Mouse (Mus musculus): ENCODE results near the gene Trim69. TPM values are rescaled to one million over a fixed set of nuclear protein-coding genes. Genes with fewer than 3 reads are reported as not detected.

Gene Trim69
- polyA plus RNA-seq (2015; fragmentation: Nextera tagmentation; extraction: Ambion mirVana): not detected in 2 replicates

DNA sequence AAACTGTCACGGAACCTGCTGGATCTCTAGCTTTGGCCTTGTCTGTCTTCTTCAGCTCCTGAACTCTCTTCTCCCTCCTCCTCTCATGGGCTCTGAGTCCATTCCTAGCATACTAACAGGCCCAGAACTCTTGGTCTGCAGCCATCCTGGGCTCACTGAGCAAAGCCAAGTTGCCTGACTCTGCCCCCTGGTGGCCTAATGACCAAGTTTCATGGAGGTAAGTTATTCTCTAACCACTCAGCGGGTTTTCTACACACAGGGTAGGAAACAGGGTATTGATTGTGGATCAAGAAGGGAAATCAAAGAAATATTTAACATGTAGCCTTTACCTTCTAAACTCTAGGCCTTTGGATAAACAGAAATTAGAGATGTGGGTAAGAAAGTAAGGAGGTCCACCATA lies at the start of gene Trim69:
TSS of gene Trim69 (plus strand) at position 21 of the 400 bp plus-strand sequence.
- H3K36me3 ChIP-seq: no peaks in the 10 kb centered on the region
- 0 out of 2 replicates have a peak, but pooled peaks have one; percentile 43 for ATAC-seq (replicated peaks)
- no peak within 1 kb of the TSS for H3K9ac ChIP-seq (replicated peaks)
- no peaks in the 10 kb centered on the region for H3K4me1 ChIP-seq
- H3K27ac ChIP-seq (replicated peaks): no peak within 1 kb of the TSS
- H3K4me2 ChIP-seq (replicated peaks): no peak within 1 kb of the TSS
- no peaks in the 10 kb centered on the region for H3K27me3 ChIP-seq
- no peaks in the 10 kb centered on the region for H3K9me3 ChIP-seq
- 41% methylated on average over 2 of the region's 2 CpGs for WGBS
- no peak within 1 kb of the TSS for H3K4me3 ChIP-seq

DNA sequence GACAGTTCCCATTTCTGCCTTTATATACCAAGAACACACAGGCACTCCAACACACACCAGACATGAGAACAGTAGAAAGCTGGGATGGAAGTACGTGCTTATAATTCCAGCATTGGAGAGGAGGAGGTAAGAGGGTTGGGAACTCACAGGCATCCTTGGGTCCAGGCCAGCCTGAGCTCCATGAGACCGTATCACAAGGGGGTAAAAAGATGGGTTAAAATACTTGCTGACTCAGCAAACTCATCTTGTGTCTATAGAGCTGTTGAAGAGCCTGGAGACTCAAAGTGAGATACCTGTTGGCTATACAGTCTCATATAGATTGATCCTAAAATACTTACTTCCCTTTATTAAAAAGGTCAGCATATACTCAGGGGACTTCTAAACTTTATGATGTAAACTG lies 43.6 kb upstream of the Trim69 start:
- Histone ChIP-seq H3K9me3 (no peaks in the 10 kb centered on the region), H3K27ac (replicated peaks) (no peak overlapping the region), H3K4me2 (replicated peaks) (peak overlapping the region; percentile 65), H3K9ac (replicated peaks) (no peak overlapping the region), H3K4me3 (no peak overlapping the region), H3K27me3 (no peaks in the 10 kb centered on the region), H3K4me1 (peaks cover 16% of the 10 kb centered on the region), H3K36me3 (peaks cover 6% of the 10 kb centered on the region; the same call in 1 of the 2 replicates)
- WGBS: 91% methylated on average over 2 of the region's 2 CpGs
- ATAC-seq (replicated peaks): no peak

DNA sequence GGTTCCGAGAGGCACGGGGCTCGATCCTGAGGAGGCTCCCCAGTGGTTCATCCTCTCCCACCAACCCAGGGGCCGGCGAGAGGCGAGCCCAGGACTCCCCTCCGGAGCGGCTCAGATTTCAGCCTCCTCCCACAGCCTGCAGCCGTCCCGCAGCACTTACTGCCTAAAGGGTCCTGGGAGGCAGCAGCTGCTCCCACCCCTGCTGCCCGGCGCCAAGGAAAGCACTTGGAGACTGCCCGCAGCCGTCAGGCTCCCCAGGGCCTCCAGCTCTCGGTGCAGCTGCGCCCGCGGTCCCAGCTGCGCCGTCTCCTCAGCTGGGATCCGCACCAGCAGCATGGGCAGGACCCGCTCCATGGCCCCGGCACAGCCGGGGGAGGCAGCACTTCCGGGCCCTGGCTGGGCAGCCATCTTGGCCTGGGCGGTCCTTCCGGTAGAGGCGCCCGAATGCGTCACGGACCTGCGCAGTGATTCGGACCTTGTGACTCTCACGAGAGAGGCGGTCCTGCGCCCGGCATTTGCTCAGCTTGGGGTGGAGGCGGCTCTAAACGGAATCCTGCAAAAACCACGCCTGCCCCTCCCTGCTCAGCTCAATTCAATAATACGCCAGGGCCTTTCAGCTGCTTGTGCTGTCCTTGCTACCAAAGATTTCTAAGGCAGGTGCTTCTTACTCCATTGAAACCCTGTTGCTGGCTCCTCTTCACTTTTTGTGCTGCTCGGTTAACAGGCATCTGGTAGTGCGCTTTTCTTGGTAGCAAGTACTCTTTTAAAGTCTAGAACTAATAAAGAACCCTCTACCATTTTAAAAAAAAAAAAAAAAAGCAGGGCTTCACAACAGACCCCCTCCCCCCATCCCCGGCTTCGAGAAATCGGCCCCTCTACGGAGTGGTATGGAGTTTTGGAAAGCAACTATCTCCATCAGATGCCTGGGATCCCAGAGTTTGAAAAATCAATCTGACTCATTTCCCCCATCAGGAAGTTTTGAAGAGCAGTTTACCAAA lies 42.2 kb upstream of the Trim69 start, which contains the start of gene Spg11:
TSS of gene Spg11 (minus strand) at position 426 of the 998 bp plus-strand sequence.
- peak within 1 kb of the TSS; percentile 100 for H3K4me3 ChIP-seq
- H3K9ac ChIP-seq (replicated peaks): peak within 1 kb of the TSS; percentile 100
- peaks cover 3% of the 10 kb centered on the region; the same call in 1 of the 2 replicates for H3K36me3 ChIP-seq
- H3K27ac ChIP-seq (replicated peaks): peak within 1 kb of the TSS; percentile 98
- H3K4me1 ChIP-seq: peaks cover 16% of the 10 kb centered on the region
- peak within 1 kb of the TSS; percentile 65 for H3K4me2 ChIP-seq (replicated peaks)
- H3K27me3 ChIP-seq: no peaks in the 10 kb centered on the region
- ATAC-seq (replicated peaks): peak; percentile 100
- under 1% methylated on average over 47 of the region's 47 CpGs for WGBS
- H3K9me3 ChIP-seq: no peaks in the 10 kb centered on the region

DNA sequence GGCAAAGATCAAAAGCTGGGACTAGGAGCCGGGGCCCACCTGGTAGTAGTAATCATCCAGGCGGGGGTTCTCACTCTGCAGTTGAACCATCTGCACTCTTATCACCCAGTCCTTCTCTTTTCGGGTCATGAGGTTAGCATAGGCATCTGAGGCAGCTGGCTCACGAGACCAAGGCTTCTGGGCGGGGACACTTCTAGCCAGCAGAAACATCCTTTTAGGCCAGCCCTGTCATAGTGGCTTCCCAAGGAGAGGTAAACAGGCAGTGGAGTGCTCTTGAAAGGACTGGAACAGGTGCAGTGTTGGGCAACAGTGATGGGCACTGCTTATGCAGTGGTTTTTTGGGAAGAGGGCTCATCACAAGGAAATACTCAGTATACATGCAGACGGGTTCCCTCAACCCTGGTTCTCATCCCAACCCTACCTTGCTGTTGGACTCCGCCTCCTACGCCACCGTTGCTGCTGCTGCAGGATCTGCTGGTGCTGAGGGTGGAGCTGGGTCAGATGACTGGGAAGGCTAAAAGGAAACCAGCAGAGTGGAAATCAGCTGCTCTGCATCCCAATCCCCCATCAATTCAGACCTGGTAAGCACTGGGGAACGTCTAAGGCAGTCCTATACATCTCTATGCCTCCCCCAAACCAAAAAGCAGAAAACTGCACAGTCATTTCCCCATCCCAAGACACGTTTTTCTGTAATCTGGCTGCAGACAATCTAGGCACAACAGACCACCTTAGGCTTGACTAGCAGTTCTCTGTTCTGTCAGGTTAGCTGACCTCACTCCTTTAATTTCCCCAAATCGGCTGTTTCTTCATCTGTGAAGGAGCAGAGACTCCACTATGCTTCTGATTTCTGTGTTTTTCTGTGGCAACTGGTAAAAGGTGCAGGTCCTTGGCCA lies 34.6 kb upstream of the Trim69 start:
- Histone ChIP-seq H3K27me3 (no peaks in the 10 kb centered on the region), H3K4me1 (no peaks in the 10 kb centered on the region), H3K4me3 (no peak overlapping the region), H3K36me3 (no peaks in the 10 kb centered on the region), H3K27ac (replicated peaks) (no peak overlapping the region), H3K9ac (replicated peaks) (no peak overlapping the region), H3K9me3 (no peaks in the 10 kb centered on the region), H3K4me2 (replicated peaks) (no peak overlapping the region)
- 58% methylated on average over 12 of the region's 12 CpGs for WGBS
- ATAC-seq (replicated peaks): no peak

DNA sequence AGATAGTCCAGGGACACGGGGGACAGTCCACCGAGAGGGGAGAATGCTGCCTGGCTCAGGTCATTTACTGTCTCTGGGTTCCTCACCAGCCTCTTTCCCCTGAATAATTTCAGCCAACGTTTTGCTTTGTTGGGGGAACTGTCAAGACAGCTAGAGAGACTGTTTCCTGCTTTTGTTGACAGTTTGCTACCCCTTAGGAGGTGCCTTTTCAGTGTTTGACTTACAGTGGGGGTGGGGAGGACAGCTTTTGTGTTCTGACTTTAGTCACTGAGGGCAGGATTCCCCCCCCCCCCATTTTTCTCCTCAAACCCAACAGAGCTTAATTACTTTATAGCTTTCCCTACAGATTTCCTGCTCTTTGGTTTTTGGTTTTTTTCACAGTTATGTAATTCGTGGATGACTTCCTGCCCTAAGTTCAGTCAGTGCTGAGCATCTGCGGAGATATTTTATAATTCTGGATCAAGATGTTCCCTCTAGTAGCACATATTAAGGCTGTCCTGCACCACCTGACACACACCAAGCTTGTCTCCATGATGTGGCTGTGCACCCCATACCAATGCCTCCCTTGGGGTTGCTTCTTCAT lies 33.6 kb upstream of the Trim69 start:
- no peaks in the 10 kb centered on the region for H3K9me3 ChIP-seq
- H3K4me2 ChIP-seq (replicated peaks): no peak overlapping the region
- H3K9ac ChIP-seq (replicated peaks): no peak overlapping the region
- no peaks in the 10 kb centered on the region for H3K27me3 ChIP-seq
- no peaks in the 10 kb centered on the region for H3K36me3 ChIP-seq
- ATAC-seq (replicated peaks): no peak
- H3K4me1 ChIP-seq: no peaks in the 10 kb centered on the region
- H3K27ac ChIP-seq (replicated peaks): no peak overlapping the region
- 44% methylated on average over 5 of the region's 5 CpGs for WGBS
- H3K4me3 ChIP-seq: no peak overlapping the region

DNA sequence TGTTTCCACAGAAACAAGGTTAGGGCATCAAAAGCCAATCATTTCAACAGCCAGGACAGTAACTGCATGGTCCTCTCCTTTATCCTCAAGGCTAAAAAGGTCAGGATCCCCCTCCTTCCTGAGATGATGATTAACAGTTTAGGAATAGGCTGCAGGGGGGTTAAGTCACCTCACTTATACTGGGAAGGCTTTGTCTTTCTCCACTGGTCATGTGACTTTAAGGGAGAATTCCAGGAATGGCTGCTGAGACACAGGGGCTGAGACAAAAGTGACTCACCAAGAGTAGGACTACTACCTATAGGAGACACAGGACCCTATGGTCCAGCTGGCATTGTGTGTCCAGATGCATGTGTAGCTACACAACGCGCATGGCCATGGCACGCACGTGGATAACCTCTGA lies 32.9 kb upstream of the Trim69 start:
- Histone ChIP-seq H3K4me1 (no peaks in the 10 kb centered on the region), H3K4me3 (no peak overlapping the region), H3K4me2 (replicated peaks) (no peak overlapping the region), H3K9ac (replicated peaks) (no peak overlapping the region), H3K27me3 (no peaks in the 10 kb centered on the region), H3K9me3 (no peaks in the 10 kb centered on the region), H3K27ac (replicated peaks) (no peak overlapping the region), H3K36me3 (no peaks in the 10 kb centered on the region)
- WGBS: 91% methylated on average over 4 of the region's 4 CpGs
- no peak for ATAC-seq (replicated peaks)

DNA sequence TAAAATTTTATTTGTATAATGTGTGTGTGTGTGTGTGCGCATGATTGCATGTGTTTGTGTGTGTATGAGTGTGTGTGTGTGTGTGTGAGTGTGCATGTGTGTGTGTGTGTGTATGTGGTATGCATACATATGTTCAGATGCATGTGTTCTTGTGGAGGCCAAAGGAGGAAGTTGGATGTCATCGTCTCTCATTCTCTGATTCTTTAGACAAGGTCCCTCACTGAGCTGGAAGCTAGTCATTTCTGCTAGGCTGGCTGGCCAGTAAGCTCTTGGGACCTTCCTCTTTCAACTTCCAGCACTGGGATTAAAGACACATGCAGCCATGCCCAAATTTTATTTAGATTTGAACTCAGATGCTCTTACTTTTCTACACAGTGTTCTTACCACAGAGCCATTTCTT lies 28.4 kb upstream of the Trim69 start:
- H3K27me3 ChIP-seq: no peaks in the 10 kb centered on the region
- ATAC-seq (replicated peaks): no peak
- no peak overlapping the region for H3K4me2 ChIP-seq (replicated peaks)
- 95% methylated on average over 2 of the region's 2 CpGs for WGBS
- H3K4me1 ChIP-seq: no peaks in the 10 kb centered on the region
- no peaks in the 10 kb centered on the region for H3K36me3 ChIP-seq
- no peak overlapping the region for H3K27ac ChIP-seq (replicated peaks)
- no peak overlapping the region for H3K4me3 ChIP-seq
- no peaks in the 10 kb centered on the region for H3K9me3 ChIP-seq
- no peak overlapping the region for H3K9ac ChIP-seq (replicated peaks)

DNA sequence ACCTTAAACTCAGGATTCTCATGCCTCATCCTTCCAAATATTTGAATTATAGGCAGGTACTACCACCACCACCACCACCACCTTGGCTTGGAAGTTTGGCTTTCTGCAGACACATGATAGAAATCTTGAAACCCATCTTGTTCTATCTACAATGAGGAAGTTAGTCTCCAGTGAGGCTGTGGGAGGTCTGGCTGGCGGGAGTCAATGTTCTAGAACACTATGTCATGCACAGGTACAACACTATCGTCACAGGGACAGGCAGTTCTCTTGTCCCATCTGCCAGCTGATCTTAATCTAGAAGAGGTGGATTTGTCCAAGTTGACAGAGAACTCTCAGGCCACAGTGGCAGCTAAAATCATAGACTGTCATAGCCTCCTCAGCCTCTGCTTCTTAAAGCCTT lies 27.9 kb upstream of the Trim69 start:
- no peak overlapping the region for H3K4me3 ChIP-seq
- no peaks in the 10 kb centered on the region for H3K4me1 ChIP-seq
- no peaks in the 10 kb centered on the region for H3K9me3 ChIP-seq
- 86% methylated on average over 2 of the region's 2 CpGs for WGBS
- ATAC-seq (replicated peaks): no peak
- no peak overlapping the region for H3K27ac ChIP-seq (replicated peaks)
- no peaks in the 10 kb centered on the region for H3K27me3 ChIP-seq
- H3K4me2 ChIP-seq (replicated peaks): no peak overlapping the region
- H3K9ac ChIP-seq (replicated peaks): no peak overlapping the region
- no peaks in the 10 kb centered on the region for H3K36me3 ChIP-seq

DNA sequence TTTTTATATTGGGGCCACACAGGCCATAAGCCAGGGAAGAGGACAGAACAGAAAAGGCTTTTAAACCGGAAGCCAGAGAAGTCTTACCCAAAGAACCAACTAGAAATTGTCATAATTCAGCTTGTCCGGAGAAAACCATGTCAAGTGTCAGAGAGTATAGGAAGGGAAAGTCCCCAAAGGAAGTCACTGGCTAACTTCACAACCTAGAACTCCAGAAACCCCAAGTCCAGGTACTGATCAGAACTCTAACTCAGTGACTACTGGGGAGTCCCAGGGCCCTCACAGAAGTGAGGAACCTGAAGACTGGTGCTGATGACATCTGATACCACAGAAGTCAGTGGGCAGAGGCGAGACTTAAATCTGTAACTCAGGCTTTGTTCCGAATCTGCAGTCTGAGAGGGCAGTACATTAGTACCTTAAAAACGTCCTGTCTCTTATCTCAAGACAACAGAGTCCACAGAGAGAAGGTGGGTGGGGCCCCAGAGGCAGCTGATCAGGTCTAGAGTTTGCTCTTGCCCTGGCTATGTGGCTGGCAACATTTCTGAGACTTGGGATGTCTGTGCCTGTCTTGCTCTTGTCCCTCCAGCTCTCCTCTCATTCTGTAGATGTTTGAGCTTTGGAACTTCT lies 22.5 kb upstream of the Trim69 start:
- H3K4me2 ChIP-seq (replicated peaks): no peak overlapping the region
- no peak for ATAC-seq (replicated peaks)
- H3K27me3 ChIP-seq: no peaks in the 10 kb centered on the region
- H3K27ac ChIP-seq (replicated peaks): no peak overlapping the region
- no peak overlapping the region for H3K9ac ChIP-seq (replicated peaks)
- H3K9me3 ChIP-seq: no peaks in the 10 kb centered on the region
- H3K36me3 ChIP-seq: no peaks in the 10 kb centered on the region
- no peak overlapping the region for H3K4me3 ChIP-seq
- 65% methylated on average over 5 of the region's 5 CpGs for WGBS
- no peaks in the 10 kb centered on the region for H3K4me1 ChIP-seq

DNA sequence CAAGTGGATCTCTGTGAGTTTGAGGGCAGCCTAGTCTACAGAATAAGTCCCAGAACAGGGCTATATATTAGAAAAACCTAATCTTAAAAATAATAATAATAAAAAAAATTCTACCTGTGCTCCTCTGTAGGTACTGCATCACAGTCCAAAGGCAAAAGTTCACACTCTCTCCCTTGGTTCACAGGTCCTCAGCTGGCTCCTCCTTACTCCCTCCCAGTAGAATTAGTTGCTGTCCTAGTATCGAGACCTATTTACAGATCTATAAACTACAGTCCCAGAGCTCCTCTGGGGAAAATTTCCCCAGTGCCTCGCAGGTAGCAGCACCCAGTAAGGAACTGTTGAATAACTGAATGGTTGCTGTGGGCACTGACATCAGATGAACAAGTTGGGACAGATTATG lies 19.7 kb upstream of the Trim69 start:
- Histone ChIP-seq H3K9me3 (no peaks in the 10 kb centered on the region), H3K4me3 (no peak overlapping the region), H3K36me3 (no peaks in the 10 kb centered on the region), H3K9ac (replicated peaks) (no peak overlapping the region), H3K4me1 (no peaks in the 10 kb centered on the region), H3K27ac (replicated peaks) (no peak overlapping the region), H3K4me2 (replicated peaks) (no peak overlapping the region), H3K27me3 (no peaks in the 10 kb centered on the region)
- no peak for ATAC-seq (replicated peaks)
- WGBS: 87% methylated on average over 2 of the region's 2 CpGs

DNA sequence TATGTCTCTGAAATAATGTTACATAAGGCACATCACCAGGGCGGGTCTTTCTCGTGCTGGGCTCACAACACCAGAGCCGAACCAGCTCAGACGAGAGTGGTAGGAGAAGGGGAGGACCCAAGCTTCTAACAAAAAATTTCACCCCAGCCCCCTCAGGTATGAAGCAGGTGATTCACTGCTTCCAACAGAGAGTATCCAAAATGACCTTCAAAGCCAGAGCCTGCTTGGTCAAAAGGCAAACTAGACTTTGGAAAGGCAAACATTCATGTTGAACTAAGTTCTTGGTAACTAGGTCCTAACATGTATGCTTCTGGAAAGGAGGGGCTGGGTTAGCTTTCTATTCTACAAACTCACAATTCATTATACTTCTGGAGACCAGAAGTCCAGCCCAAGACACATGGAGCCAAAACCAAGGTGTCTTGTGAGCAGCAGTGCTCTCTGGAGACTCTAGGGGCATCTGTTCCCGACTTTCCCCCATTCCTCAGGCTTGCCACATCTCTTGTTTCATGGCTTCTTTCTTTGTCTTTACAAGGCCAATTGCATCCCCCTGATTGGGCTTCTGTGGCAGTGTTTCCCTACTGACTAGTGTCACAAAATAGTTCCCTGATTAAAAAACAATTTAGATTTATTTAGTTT lies 19.1 kb upstream of the Trim69 start:
- H3K4me3 ChIP-seq: no peak overlapping the region
- no peak overlapping the region for H3K9ac ChIP-seq (replicated peaks)
- H3K4me1 ChIP-seq: no peaks in the 10 kb centered on the region
- ATAC-seq (replicated peaks): no peak
- 76% methylated on average over 5 of the region's 5 CpGs for WGBS
- no peaks in the 10 kb centered on the region for H3K27me3 ChIP-seq
- no peak overlapping the region for H3K4me2 ChIP-seq (replicated peaks)
- no peak overlapping the region for H3K27ac ChIP-seq (replicated peaks)
- H3K36me3 ChIP-seq: no peaks in the 10 kb centered on the region
- no peaks in the 10 kb centered on the region for H3K9me3 ChIP-seq

Data from forebrain, embryonic 15.5 days (tissue).